Mouse (Mus musculus) hindbrain, embryonic 14.5 days (tissue): Measurements from ENCODE around the gene Ptp4a2. TPM values are rescaled to one million over a fixed set of nuclear protein-coding genes. Genes with fewer than 3 reads are reported as not detected.

ENCODE experiments used
- ATAC-seq: fragments of 200-750 bp; cut with Nextera tagmentation; 2 replicates; pipeline ENCODE4 v1.8.0; 2017; ENCODE audit warnings: moderate number of reproducible peaks, mild to moderate bottlenecking, moderate TSS enrichment, moderate library complexity; ENCODE audit not compliant: low FRiP score
- DNase-seq: peaks from one replicate; pipeline ENCODE4 v3.0.0-alpha.2; 2015; ENCODE audit warnings: low spot score
- H3K27ac ChIP-seq: fragments of 300-500 bp; sonication (generic); 2 replicates; pipeline ENCODE4 v1.5.1; 2014; ENCODE audit warnings: mild to moderate bottlenecking, moderate library complexity
- H3K27me3 ChIP-seq: fragments of 300-500 bp; sonication (generic); 2 replicates; pipeline ENCODE4 v1.6.1; 2014; ENCODE audit warnings: mild to moderate bottlenecking, low read length, mixed read lengths; ENCODE audit not compliant: control insufficient read depth, insufficient read depth
- H3K36me3 ChIP-seq: fragments of 300-500 bp; sonication (generic); replicated peaks from 2 replicates; pipeline ENCODE4 v1.6.1; 2014; ENCODE audit not compliant: control insufficient read depth, insufficient read depth
- H3K4me1 ChIP-seq: fragments of 300-500 bp; sonication (generic); replicated peaks from 2 replicates; pipeline ENCODE4 v1.6.1; 2014; ENCODE audit warnings: antibody characterized with exemption, low read length, mixed read lengths; ENCODE audit not compliant: control insufficient read depth, insufficient read depth
- H3K4me2 ChIP-seq: fragments of 300-500 bp; sonication (generic); replicated peaks from 2 replicates; pipeline ENCODE4 v1.6.1; 2014; ENCODE audit warnings: mild to moderate bottlenecking, moderate library complexity
- H3K4me3 ChIP-seq: fragments of 300-500 bp; sonication (generic); replicated peaks from 2 replicates; pipeline ENCODE4 v1.5.1; 2014; ENCODE audit warnings: mild to moderate bottlenecking, low read length
- H3K9ac ChIP-seq: fragments of 300-500 bp; sonication (generic); 2 replicates; pipeline ENCODE4 v1.6.1; 2014
- H3K9me3 ChIP-seq: fragments of 300-500 bp; sonication (generic); 2 replicates; pipeline ENCODE4 v1.6.1; 2016; ENCODE audit warnings: low read length; ENCODE audit not compliant: control insufficient read depth
- WGBS: fragments of 180-500 bp; shearing (Covaris S2); extraction: QIAGEN DNeasy Blood & Tissue Kit; methylation state at CpG from one replicate; pipeline ENCODE4 v1.1.7; 2014; 5-methylcytosine and 5-hydroxymethylcytosine counted together
- polyA plus RNA-seq: library from polyadenylated mRNA; unstranded; fragments of >200 nt; fragmentation: Nextera tagmentation; extraction: Ambion mirVana; gene quantifications from 2 replicates; pipeline ENCODE4 v1.2.1, GENCODE M21; 2014

Gene Ptp4a2
- polyA plus RNA-seq, 1 experiment from 2014 or later: 211 TPM

- 62% methylated on average over 5 of the region's 5 CpGs for WGBS
- no peaks in the 10 kb centered on the region for H3K9me3 ChIP-seq
Observed at GRCm38 (mm10) chr4:129793713-129794329, 17.2 kb upstream of the Ptp4a2 start.

DNA sequence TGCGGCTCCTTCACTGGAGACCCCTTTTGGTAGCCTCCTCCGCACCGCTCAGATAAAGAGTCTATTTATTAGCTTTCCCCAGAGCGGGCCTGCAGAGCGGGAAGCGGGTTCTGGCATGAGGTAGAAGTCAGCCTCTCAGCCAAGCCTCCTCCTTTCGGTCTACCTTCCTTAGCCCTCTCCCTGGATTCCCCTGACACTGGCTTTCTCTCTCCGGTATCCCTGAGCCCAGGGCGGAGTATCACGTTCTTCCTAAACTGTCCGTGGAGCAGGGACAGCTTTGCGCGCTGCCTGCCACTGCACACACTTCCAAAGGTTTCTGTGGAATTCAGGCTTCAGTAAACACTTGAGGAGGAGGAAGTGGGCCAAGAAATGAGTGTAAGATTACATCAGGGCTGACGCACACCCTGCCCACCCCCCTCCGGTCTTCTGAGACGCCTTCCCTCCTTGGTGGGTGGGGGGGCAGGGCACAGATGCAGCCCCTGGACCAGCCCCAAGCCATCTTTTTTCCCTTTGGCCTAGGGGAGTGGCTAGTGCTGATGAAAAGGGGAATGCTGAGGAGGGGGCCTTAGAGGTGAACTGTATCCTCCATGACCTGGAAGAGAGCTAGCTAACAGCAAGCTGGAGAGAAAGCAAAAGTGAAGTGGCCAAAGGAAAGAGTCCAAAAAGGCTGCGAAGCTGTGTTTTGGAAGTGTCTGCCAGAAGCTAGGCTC, 15.7 kb upstream of the Ptp4a2 start:
- no peak overlapping the region for H3K4me3 ChIP-seq
- DNase-seq (no peak), ATAC-seq (no peak; the same call in 1 of the 2 replicates)
- peak overlapping the region; percentile 68 for H3K27ac ChIP-seq
- H3K9ac ChIP-seq: peak overlapping the region; percentile 21
- 15% methylated on average over 17 of the region's 17 CpGs for WGBS
- peaks cover 18% of the 10 kb centered on the region; the same call in 1 of the 2 replicates for H3K4me1 ChIP-seq
- peak overlapping the region; percentile 33; the same call in 1 of the 2 replicates for H3K4me2 ChIP-seq
- H3K36me3 ChIP-seq: no peaks in the 10 kb centered on the region
- no peaks in the 10 kb centered on the region for H3K27me3 ChIP-seq
- H3K9me3 ChIP-seq: no peaks in the 10 kb centered on the region

More at GRCm38 (mm10) chr4:129793713-129794329, 17.2 kb upstream of the Ptp4a2 start:
- Histone ChIP-seq H3K4me2 (no peak overlapping the region), H3K9ac (no peak overlapping the region), H3K4me1 (peaks cover 18% of the 10 kb centered on the region; the same call in 1 of the 2 replicates), H3K27me3 (no peaks in the 10 kb centered on the region), H3K27ac (no peak overlapping the region), H3K4me3 (no peak overlapping the region), H3K36me3 (no peaks in the 10 kb centered on the region)
- DNase-seq (no peak), ATAC-seq (no peak)

DNA sequence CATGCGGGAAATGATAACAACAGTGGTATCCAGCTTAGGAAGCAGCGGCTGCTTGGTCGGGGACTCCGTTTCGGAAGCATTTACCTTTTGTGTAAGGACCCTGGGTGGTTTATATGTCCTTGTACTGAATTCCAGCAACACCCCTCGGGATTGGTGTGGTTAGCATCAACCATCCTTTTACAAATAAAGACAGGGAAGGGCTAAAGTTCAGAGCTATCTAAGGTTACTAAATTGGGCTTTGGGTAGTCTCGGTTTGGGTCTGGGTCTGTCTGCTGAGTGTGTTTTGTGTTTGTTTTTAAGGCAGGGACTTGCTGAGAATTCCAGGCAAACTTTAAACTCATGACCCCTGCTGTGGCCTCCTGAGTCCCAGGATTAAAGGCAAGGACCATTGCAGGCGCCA, 15.2 kb upstream of the Ptp4a2 start:
- H3K4me3 ChIP-seq: no peak overlapping the region
- ATAC-seq (no peak), DNase-seq (no peak)
- H3K9me3 ChIP-seq: no peaks in the 10 kb centered on the region
- no peaks in the 10 kb centered on the region for H3K27me3 ChIP-seq
- 45% methylated on average over 8 of the region's 8 CpGs for WGBS
- H3K4me1 ChIP-seq: peaks cover 18% of the 10 kb centered on the region; the same call in 1 of the 2 replicates
- peak overlapping the region; percentile 21; the same call in 1 of the 2 replicates for H3K9ac ChIP-seq
- peak overlapping the region; percentile 33; the same call in 1 of the 2 replicates for H3K4me2 ChIP-seq
- H3K27ac ChIP-seq: peak overlapping the region; percentile 68
- no peaks in the 10 kb centered on the region for H3K36me3 ChIP-seq

DNA sequence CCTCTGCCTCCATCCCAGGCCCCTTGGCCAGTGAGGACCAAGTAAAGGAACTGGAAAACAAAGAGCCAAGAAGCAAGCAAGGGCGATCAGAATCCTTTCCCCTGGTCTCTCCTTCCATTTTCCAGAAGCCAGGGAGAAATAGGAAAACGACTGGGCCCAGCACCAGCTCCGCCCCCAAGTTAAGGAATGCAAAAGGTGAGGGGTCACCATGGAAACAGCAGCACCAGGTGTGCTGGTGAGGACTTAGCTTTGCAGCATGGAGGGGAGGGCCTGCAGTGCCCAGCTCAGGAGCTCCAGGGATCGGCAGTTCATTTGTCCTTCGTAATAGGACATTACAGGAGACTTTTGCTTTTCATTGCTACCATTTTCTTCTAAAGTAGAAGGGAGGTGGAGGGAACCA, 13.0 kb upstream of the Ptp4a2 start:
- peaks cover 12% of the 10 kb centered on the region; the same call in 1 of the 2 replicates for H3K4me1 ChIP-seq
- no peak for ATAC-seq
- 37% methylated on average over 5 of the region's 5 CpGs for WGBS

GRCm38 (mm10) chr4:129803368-129803767, 7.7 kb upstream of the Ptp4a2 start:
- DNase-seq (no peak), ATAC-seq (no peak)
- Histone ChIP-seq H3K36me3 (no peaks in the 10 kb centered on the region), H3K4me2 (no peak overlapping the region), H3K27ac (no peak overlapping the region), H3K27me3 (no peaks in the 10 kb centered on the region), H3K4me3 (no peak overlapping the region), H3K4me1 (no peaks in the 10 kb centered on the region), H3K9me3 (no peaks in the 10 kb centered on the region), H3K9ac (no peak overlapping the region)
- WGBS: 84% methylated on average over 1 of the region's 1 CpGs

More for the DNA sequence above, 13.0 kb upstream of the Ptp4a2 start:
- Histone ChIP-seq H3K9ac (no peak overlapping the region), H3K4me3 (no peak overlapping the region), H3K4me2 (no peak overlapping the region), H3K27me3 (no peaks in the 10 kb centered on the region), H3K27ac (no peak overlapping the region), H3K36me3 (no peaks in the 10 kb centered on the region), H3K9me3 (no peaks in the 10 kb centered on the region)
- DNase-seq: no peak

DNA sequence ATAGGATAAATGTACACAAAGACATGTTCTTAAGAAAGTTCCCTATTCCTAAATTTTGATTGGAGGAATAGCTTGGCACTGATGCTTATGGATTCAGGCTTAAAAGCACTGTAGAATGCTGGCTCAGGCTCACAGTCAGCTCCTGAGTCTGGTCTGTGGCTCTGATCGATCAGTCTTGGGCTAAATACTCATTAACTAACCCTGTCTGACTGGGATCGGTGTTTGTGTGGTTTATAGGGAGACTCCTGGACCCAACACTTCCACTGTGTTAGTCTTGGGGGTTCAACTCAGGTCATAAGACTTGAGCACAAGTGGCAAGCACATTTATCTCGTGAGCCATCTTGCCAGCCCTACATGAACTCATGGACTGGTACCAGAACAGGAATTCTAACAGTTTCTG, 6.0 kb upstream of the Ptp4a2 start:
- Histone ChIP-seq H3K9ac (no peak overlapping the region), H3K27ac (no peak overlapping the region), H3K9me3 (no peaks in the 10 kb centered on the region), H3K4me2 (no peak overlapping the region), H3K4me3 (no peak overlapping the region), H3K27me3 (peaks cover under 1% of the 10 kb centered on the region), H3K4me1 (no peaks in the 10 kb centered on the region), H3K36me3 (no peaks in the 10 kb centered on the region)
- no peak for ATAC-seq
- DNase-seq: no peak
- WGBS: 87% methylated on average over 3 of the region's 3 CpGs

GRCm38 (mm10) chr4:129811605-129812468, 818 bp downstream of the Ptp4a2 start:
- Histone ChIP-seq H3K36me3 (no peaks in the 10 kb centered on the region), H3K27me3 (peaks cover 9% of the 10 kb centered on the region), H3K9me3 (no peaks in the 10 kb centered on the region), H3K4me3 (no peak overlapping the region), H3K4me2 (no peak overlapping the region), H3K27ac (no peak overlapping the region), H3K9ac (no peak overlapping the region), H3K4me1 (0 out of 2 replicates have a peak, but pooled peaks cover 5% of the 10 kb centered on the region)
- ATAC-seq (no peak), DNase-seq (no peak)
- WGBS: 91% methylated on average over 14 of the region's 14 CpGs

DNA sequence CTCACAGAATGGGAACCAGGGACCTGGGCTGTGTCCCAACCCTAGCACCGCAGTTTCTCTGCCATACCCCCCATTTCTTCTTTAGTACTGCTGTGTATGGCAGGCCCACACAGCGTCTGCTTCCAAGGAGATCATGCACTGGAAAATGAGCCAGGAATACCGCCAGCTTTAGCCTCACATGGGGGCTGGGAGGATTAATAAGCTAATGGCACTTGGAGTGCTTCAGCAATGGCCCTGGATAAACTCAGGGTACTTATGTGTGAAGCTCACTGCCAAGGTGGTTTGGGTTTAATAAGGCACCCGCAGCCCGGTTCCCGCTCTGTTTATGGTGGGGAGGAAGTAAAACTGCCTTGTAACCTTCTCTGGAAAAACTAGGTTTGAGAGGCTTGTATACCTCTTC, 6.6 kb downstream of the Ptp4a2 start:
- DNase-seq (no peak), ATAC-seq (no peak)
- Histone ChIP-seq H3K9ac (no peak overlapping the region), H3K4me2 (no peak overlapping the region), H3K27ac (no peak overlapping the region), H3K27me3 (no peaks in the 10 kb centered on the region), H3K36me3 (no peaks in the 10 kb centered on the region), H3K4me3 (no peak overlapping the region), H3K9me3 (no peaks in the 10 kb centered on the region), H3K4me1 (peaks cover 13% of the 10 kb centered on the region)
- WGBS: 80% methylated on average over 6 of the region's 6 CpGs
